Mouse (Mus musculus): ENCODE results near the gene Frmd4b. TPM values are rescaled to one million over a fixed set of nuclear protein-coding genes. Genes with fewer than 3 reads are reported as not detected.
A peak's percentile ranks its signal among the peaks of the same experiment; 100 is the strongest.

Frmd4b gene
- total RNA-seq, 1 experiment: 2.1 TPM

GRCm38 (mm10) chr6:97276890-97277497, 340.3 kb downstream of the Frmd4b start:
- no peak for TF ChIP-seq ZC3H11A (IDR thresholded peaks at IDR 0.05; ENCODE audit: borderline replicate concordance, low read depth, low read length)
- TF ChIP-seq CHD2 (IDR thresholded peaks at IDR 0.05; ENCODE audit: low read depth, low read length): no peak
- TF ChIP-seq ZNF384 (IDR thresholded peaks at IDR 0.05; ENCODE audit: low read depth, low read length): no peak
- TF ChIP-seq MAFK (IDR thresholded peaks at IDR 0.05; ENCODE audit: insufficient read depth, low read depth, low read length): no peak
- TF ChIP-seq HCFC1 (IDR thresholded peaks at IDR 0.05; ENCODE audit: borderline replicate concordance, insufficient read depth, low read length): no peak
- Histone ChIP-seq H3K4me1 (ENCODE audit: control insufficient read depth in 2 of 2, insufficient read depth in 2 of 2, low read length in 2 of 2, poor library complexity in 1 of 2) (peaks cover 0 to 8% of the 10 kb centered on the region in 2 experiments; a peak in 1 of 4 replicates), H3K36me3 (ENCODE audit: control insufficient read depth, insufficient read depth, low read length, poor library complexity, severe bottlenecking) (no peaks in the 10 kb centered on the region), H3K4me3 (ENCODE audit: insufficient read depth in 1 of 2, low read depth in 1 of 2, low read length in 2 of 2, poor library complexity in 1 of 2, severe bottlenecking in 1 of 2) (no peak overlapping the region), H3K9me3 (ENCODE audit: control insufficient read depth, insufficient read depth, low read depth, low read length) (no peaks in the 10 kb centered on the region), H3K9ac (ENCODE audit: insufficient read depth, low read depth, low read length, poor library complexity, severe bottlenecking) (no peak overlapping the region), H3K27ac (ENCODE audit: insufficient read depth, low read depth, low read length, poor library complexity, severe bottlenecking) (no peak overlapping the region)
- in situ Hi-C loops (cut with MboI; ENCODE audit: low sequenced_read_pairs in 2 of 2, unreplicated experiment in 2 of 2): no loop called here
- no peak for DNase-seq (ENCODE audit: low read depth, low spot score)

DNA sequence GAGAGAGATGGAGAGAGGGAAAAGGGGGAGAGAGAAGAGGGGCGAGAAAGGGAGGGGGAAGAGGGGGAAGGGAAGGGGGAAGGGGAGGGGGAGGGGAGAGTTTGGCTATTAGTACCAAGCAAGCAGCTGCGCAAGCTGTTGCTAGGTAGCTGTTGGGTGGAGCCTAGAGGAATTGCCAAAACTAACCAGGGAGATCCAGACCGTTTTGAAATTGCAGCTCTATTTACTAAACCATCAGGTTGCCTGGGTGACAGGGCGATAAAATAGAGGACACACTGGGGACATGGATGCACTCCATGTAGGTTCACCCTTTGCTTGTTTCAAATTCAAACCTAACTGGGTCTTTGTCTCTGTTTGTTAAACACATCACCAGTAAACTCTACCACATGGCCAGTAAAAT, 341.0 kb downstream of the Frmd4b start:
- Histone ChIP-seq H3K36me3 (ENCODE audit: control insufficient read depth, insufficient read depth, low read length, poor library complexity, severe bottlenecking) (no peaks in the 10 kb centered on the region), H3K9ac (ENCODE audit: insufficient read depth, low read depth, low read length, poor library complexity, severe bottlenecking) (0 out of 2 replicates have a peak overlapping the region, but pooled peaks have one; percentile 36), H3K4me3 (ENCODE audit: insufficient read depth in 1 of 2, low read depth in 1 of 2, low read length in 2 of 2, poor library complexity in 1 of 2, severe bottlenecking in 1 of 2) (no peak overlapping the region), H3K9me3 (ENCODE audit: control insufficient read depth, insufficient read depth, low read depth, low read length) (no peaks in the 10 kb centered on the region), H3K27ac (ENCODE audit: insufficient read depth, low read depth, low read length, poor library complexity, severe bottlenecking) (no peak overlapping the region), H3K4me1 (ENCODE audit: control insufficient read depth in 2 of 2, insufficient read depth in 2 of 2, low read length in 2 of 2, poor library complexity in 1 of 2) (peaks cover 0 to 8% of the 10 kb centered on the region in 2 experiments; a peak in 1 of 4 replicates)
- TF ChIP-seq CHD2 (IDR thresholded peaks at IDR 0.05; ENCODE audit: low read depth, low read length) (no peak), MAFK (IDR thresholded peaks at IDR 0.05; ENCODE audit: insufficient read depth, low read depth, low read length) (no peak), HCFC1 (IDR thresholded peaks at IDR 0.05; ENCODE audit: borderline replicate concordance, insufficient read depth, low read length) (no peak), ZNF384 (IDR thresholded peaks at IDR 0.05; ENCODE audit: low read depth, low read length) (no peak), ZC3H11A (IDR thresholded peaks at IDR 0.05; ENCODE audit: borderline replicate concordance, low read depth, low read length) (no peak)
- DNase-seq (ENCODE audit: low read depth, low spot score): no peak
- in situ Hi-C loops (cut with MboI; ENCODE audit: low sequenced_read_pairs in 2 of 2, unreplicated experiment in 2 of 2): no loop called here

DNA sequence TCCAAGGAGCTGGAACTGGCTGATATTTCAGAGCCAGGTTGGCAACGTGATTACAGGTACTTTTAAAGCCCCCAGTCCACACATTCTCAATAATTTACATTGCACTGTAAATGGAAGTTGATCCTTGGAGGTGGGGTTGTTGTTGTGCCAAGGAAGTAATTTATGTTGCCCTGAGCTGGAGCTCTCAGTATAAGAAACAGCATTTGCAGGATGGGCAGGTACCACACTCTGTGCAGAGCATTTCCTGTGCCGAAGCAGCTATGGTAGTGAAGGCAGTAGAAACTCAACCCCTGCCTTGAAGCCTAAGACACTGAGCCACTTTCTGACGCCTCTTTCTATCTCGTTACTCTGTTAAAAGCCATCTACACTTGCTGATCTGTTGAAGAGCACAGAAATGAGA, 341.6 kb downstream of the Frmd4b start:
- no peak for DNase-seq (ENCODE audit: low read depth, low spot score)
- H3K4me1 ChIP-seq (ENCODE audit: control insufficient read depth in 2 of 2, insufficient read depth in 2 of 2, low read length in 2 of 2, poor library complexity in 1 of 2): peaks cover 0 to 8% of the 10 kb centered on the region in 2 experiments; a peak in 1 of 4 replicates
- no peak for TF ChIP-seq MAFK (IDR thresholded peaks at IDR 0.05; ENCODE audit: insufficient read depth, low read depth, low read length)
- TF ChIP-seq ZNF384 (IDR thresholded peaks at IDR 0.05; ENCODE audit: low read depth, low read length): no peak
- TF ChIP-seq CHD2 (IDR thresholded peaks at IDR 0.05; ENCODE audit: low read depth, low read length): no peak
- no peak for TF ChIP-seq HCFC1 (IDR thresholded peaks at IDR 0.05; ENCODE audit: borderline replicate concordance, insufficient read depth, low read length)
- no peak for TF ChIP-seq ZC3H11A (IDR thresholded peaks at IDR 0.05; ENCODE audit: borderline replicate concordance, low read depth, low read length)
- H3K4me3 ChIP-seq (ENCODE audit: insufficient read depth in 1 of 2, low read depth in 1 of 2, low read length in 2 of 2, poor library complexity in 1 of 2, severe bottlenecking in 1 of 2): no peak overlapping the region
- H3K36me3 ChIP-seq (ENCODE audit: control insufficient read depth, insufficient read depth, low read length, poor library complexity, severe bottlenecking): no peaks in the 10 kb centered on the region
- no peak overlapping the region for H3K9ac ChIP-seq (ENCODE audit: insufficient read depth, low read depth, low read length, poor library complexity, severe bottlenecking)
- H3K9me3 ChIP-seq (ENCODE audit: control insufficient read depth, insufficient read depth, low read depth, low read length): no peaks in the 10 kb centered on the region
- no peak overlapping the region for H3K27ac ChIP-seq (ENCODE audit: insufficient read depth, low read depth, low read length, poor library complexity, severe bottlenecking)
- in situ Hi-C loops (cut with MboI; ENCODE audit: low sequenced_read_pairs in 2 of 2, unreplicated experiment in 2 of 2): no loop called here

GRCm38 (mm10) chr6:97273777-97274176, 343.6 kb downstream of the Frmd4b start:
- DNase-seq (ENCODE audit: low read depth, low spot score): no peak
- Histone ChIP-seq H3K27ac (ENCODE audit: insufficient read depth, low read depth, low read length, poor library complexity, severe bottlenecking) (no peak overlapping the region), H3K9me3 (ENCODE audit: control insufficient read depth, insufficient read depth, low read depth, low read length) (no peaks in the 10 kb centered on the region), H3K9ac (ENCODE audit: insufficient read depth, low read depth, low read length, poor library complexity, severe bottlenecking) (no peak overlapping the region), H3K4me3 (ENCODE audit: insufficient read depth in 1 of 2, low read depth in 1 of 2, low read length in 2 of 2, poor library complexity in 1 of 2, severe bottlenecking in 1 of 2) (no peak overlapping the region), H3K36me3 (ENCODE audit: control insufficient read depth, insufficient read depth, low read length, poor library complexity, severe bottlenecking) (no peaks in the 10 kb centered on the region), H3K4me1 (ENCODE audit: control insufficient read depth in 2 of 2, insufficient read depth in 2 of 2, low read length in 2 of 2, poor library complexity in 1 of 2) (peaks cover 0 to 4% of the 10 kb centered on the region in 2 experiments; a peak in 1 of 4 replicates)
- in situ Hi-C loops (cut with MboI; ENCODE audit: low sequenced_read_pairs in 2 of 2, unreplicated experiment in 2 of 2): loop anchor here (25.0 kb wide), 2 partner anchors 139 to 464 kb away; no protein-coding TSS in a partner anchor
- TF ChIP-seq HCFC1 (IDR thresholded peaks at IDR 0.05; ENCODE audit: borderline replicate concordance, insufficient read depth, low read length): no peak
- TF ChIP-seq ZNF384 (IDR thresholded peaks at IDR 0.05; ENCODE audit: low read depth, low read length): no peak
- TF ChIP-seq ZC3H11A (IDR thresholded peaks at IDR 0.05; ENCODE audit: borderline replicate concordance, low read depth, low read length): no peak
- TF ChIP-seq CHD2 (IDR thresholded peaks at IDR 0.05; ENCODE audit: low read depth, low read length): no peak
- TF ChIP-seq MAFK (IDR thresholded peaks at IDR 0.05; ENCODE audit: insufficient read depth, low read depth, low read length): no peak
